Mouse (Mus musculus) midbrain, embryonic 11.5 days (tissue): ENCODE data around the gene Zp3. TPM values are rescaled to one million over a fixed set of nuclear protein-coding genes. Genes with fewer than 3 reads are reported as not detected.

Source experiments
- ATAC-seq: fragments of 200-750 bp; cut with Nextera tagmentation; 2 replicates; pipeline ENCODE4 v1.8.0; 2017; ENCODE audit warnings: moderate TSS enrichment, moderate library complexity; ENCODE audit not compliant: low FRiP score
- DNase-seq: peaks from one replicate; pipeline ENCODE4 v3.0.0; 2015; ENCODE audit warnings: low spot score; ENCODE audit errors: missing footprints
- H3K27ac ChIP-seq: fragments of 300-500 bp; sonication (generic); 2 replicates; pipeline ENCODE4 v1.5.1; 2014; ENCODE audit warnings: low read depth, low read length
- H3K27me3 ChIP-seq: fragments of 300-500 bp; sonication (generic); 2 replicates; pipeline ENCODE4 v1.6.1; 2014; ENCODE audit warnings: mild to moderate bottlenecking, low read length, moderate library complexity, mixed read lengths; ENCODE audit not compliant: control insufficient read depth, insufficient read depth
- H3K36me3 ChIP-seq: fragments of 300-500 bp; sonication (generic); 2 replicates; pipeline ENCODE4 v1.6.1; 2014; ENCODE audit warnings: mild to moderate bottlenecking, low read length, moderate library complexity, mixed read lengths; ENCODE audit not compliant: control insufficient read depth, insufficient read depth
- H3K4me1 ChIP-seq: fragments of 300-500 bp; sonication (generic); 2 replicates; pipeline ENCODE4 v1.6.1; 2014; ENCODE audit warnings: low read length; ENCODE audit not compliant: control insufficient read depth, insufficient read depth
- H3K4me2 ChIP-seq: fragments of 300-500 bp; sonication (generic); 2 replicates; pipeline ENCODE4 v1.6.1; 2014; ENCODE audit warnings: mild to moderate bottlenecking, moderate library complexity
- H3K4me3 ChIP-seq: fragments of 300-500 bp; sonication (generic); 2 replicates; pipeline ENCODE4 v1.5.1; 2014; ENCODE audit warnings: low read depth, low read length
- H3K9ac ChIP-seq: fragments of 300-500 bp; sonication (generic); 2 replicates; pipeline ENCODE4 v1.6.1; 2014; ENCODE audit warnings: low read length
- H3K9me3 ChIP-seq: fragments of 300-500 bp; sonication (generic); 2 replicates; pipeline ENCODE4 v1.6.1; 2016; ENCODE audit warnings: low read length; ENCODE audit not compliant: control insufficient read depth
- WGBS: fragments of 180-500 bp; shearing (Covaris S2); extraction: QIAGEN DNeasy Blood & Tissue Kit; methylation state at CpG from one replicate; pipeline ENCODE4 v1.1.7; 2014; 5-methylcytosine and 5-hydroxymethylcytosine counted together
- polyA plus RNA-seq: library from polyadenylated mRNA; unstranded; fragments of >200 nt; fragmentation: Nextera tagmentation; extraction: Ambion mirVana; gene quantifications from 2 replicates; pipeline ENCODE4 v1.2.1, GENCODE M21; 2014

Zp3 gene
- polyA plus RNA-seq, 1 experiment from 2014 or later, result not detected

DNA sequence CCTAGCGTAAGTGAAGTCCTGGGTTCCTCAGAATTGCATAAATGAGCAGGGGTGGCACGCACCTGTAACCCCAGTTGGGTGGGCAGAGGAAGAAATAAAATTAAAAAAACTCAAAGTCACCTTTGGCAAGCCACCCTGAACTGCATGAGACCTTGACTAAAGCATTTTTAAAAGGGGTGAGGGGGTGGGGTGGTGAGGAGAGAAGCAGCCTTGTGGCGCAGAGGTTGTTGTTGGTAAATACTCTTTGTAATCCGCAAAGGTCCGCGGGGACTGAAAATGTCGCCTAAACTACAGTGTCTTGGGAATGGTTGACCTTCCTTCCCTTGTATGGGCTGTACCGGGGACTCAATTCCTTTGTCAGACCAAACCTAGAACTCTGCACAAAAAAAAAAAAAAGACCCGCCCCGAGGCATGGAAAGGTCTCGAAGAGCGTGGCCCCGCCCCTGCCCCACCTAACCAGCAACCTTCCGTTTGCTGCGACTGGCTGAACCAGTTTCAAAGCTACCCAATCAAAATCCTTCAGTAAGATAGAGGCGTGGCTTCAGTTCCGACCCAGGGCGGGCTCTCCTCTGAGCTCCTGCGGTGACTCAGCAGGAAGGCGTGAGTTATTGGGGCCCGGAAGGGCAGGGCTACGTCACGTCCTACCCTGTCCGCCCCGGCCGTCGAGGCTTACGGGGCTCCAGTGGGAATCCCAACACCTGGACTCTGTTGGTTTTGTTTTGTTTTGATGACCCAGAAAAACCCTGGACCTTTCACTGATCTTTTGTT lies 22.5 kb upstream of the Zp3 start:
- Histone ChIP-seq H3K27ac (peak overlapping the region; percentile 63), H3K27me3 (no peaks in the 10 kb centered on the region), H3K9me3 (no peaks in the 10 kb centered on the region), H3K4me1 (peaks cover 8% of the 10 kb centered on the region), H3K9ac (no peak overlapping the region), H3K4me3 (peak overlapping the region; percentile 11), H3K4me2 (peak overlapping the region; percentile 27; the same call in 1 of the 2 replicates), H3K36me3 (no peaks in the 10 kb centered on the region)
- peak; percentile 97 for DNase-seq
- ATAC-seq, result peak; percentile 84
- WGBS, result 9% methylated on average over 28 of the region's 28 CpGs

DNA sequence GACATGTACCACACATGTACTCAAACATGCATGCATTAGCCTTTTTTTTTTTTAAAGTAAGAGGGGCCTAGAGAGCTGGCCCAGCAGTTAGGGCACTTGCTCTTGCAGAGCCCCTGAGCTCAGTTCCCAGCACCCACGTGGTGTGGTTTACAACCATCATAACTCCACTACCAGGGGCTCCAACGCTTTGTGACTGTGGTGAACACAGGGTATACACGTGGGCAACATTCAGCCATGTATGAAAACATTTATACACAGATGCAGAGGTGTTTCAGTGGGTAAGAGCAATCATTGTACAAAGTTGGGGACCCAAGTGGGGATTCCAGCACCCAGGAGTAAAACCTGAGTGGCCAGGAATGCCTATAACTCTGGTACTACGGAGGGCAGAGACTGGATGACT lies 21.5 kb upstream of the Zp3 start:
- no peaks in the 10 kb centered on the region for H3K36me3 ChIP-seq
- H3K27me3 ChIP-seq, result no peaks in the 10 kb centered on the region
- ATAC-seq (no peak), DNase-seq (peak; percentile 83)
- H3K27ac ChIP-seq, result no peak overlapping the region
- H3K4me3 ChIP-seq, result no peak overlapping the region
- H3K4me2 ChIP-seq, result no peak overlapping the region
- WGBS, result 91% methylated on average over 4 of the region's 4 CpGs
- no peak overlapping the region for H3K9ac ChIP-seq
- no peaks in the 10 kb centered on the region for H3K9me3 ChIP-seq
- H3K4me1 ChIP-seq, result peaks cover 11% of the 10 kb centered on the region

GRCm38 (mm10) chr5:135959911-135960310 lies 20.0 kb upstream of the Zp3 start:
- Histone ChIP-seq H3K36me3 (no peaks in the 10 kb centered on the region), H3K4me2 (no peak overlapping the region), H3K27me3 (no peaks in the 10 kb centered on the region), H3K27ac (no peak overlapping the region), H3K4me3 (no peak overlapping the region), H3K9me3 (no peaks in the 10 kb centered on the region), H3K4me1 (peaks cover 11% of the 10 kb centered on the region), H3K9ac (no peak overlapping the region)
- 96% methylated on average over 7 of the region's 7 CpGs for WGBS
- ATAC-seq (no peak), DNase-seq (no peak)

DNA sequence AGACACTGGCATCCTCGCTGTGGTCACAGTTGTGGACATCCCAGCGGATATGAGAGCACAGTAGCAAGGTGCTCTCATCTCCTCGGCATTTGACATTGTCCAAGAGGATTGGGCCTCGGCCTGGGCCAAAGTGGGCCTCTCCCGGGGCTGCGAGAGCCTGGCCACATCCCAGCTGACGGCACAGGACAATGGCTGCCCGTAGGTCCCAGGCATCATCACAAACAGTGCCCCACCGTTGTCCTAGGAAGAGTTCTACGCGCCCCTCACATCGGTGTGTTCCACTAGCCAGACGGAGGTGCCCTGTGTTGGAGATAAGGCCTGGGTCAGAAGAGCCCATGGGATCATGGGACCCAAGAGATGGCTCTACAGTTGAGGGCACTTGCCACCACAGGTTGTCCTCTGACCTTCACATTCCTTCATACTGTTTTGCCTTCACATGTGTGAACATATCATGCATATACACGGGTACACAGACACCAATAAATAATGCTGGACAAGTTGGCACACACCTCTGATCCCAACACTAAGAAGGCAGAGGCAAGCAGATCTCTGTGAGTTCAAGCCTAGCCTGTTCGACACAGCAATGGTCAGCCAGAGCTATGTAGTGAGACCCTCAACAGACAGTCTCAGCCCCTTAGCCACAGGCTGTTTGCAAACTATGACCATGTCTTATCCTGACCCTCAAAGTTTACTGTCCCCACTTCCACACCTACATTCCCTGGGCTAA lies 18.8 kb upstream of the Zp3 start:
- ATAC-seq (no peak), DNase-seq (no peak)
- peaks cover 5% of the 10 kb centered on the region; the same call in 1 of the 2 replicates for H3K27me3 ChIP-seq
- no peaks in the 10 kb centered on the region for H3K36me3 ChIP-seq
- H3K4me3 ChIP-seq, result no peak overlapping the region
- no peak overlapping the region for H3K9ac ChIP-seq
- H3K4me1 ChIP-seq, result peaks cover 15% of the 10 kb centered on the region
- WGBS, result 95% methylated on average over 15 of the region's 15 CpGs
- no peak overlapping the region; the same call in 1 of the 2 replicates for H3K27ac ChIP-seq
- H3K9me3 ChIP-seq, result no peaks in the 10 kb centered on the region
- H3K4me2 ChIP-seq, result peak overlapping the region; percentile 69

- Histone ChIP-seq H3K4me2 (peak overlapping the region; percentile 69), H3K36me3 (no peaks in the 10 kb centered on the region), H3K9me3 (no peaks in the 10 kb centered on the region), H3K27me3 (peaks cover 5% of the 10 kb centered on the region; the same call in 1 of the 2 replicates), H3K27ac (peak overlapping the region; percentile 69), H3K4me3 (peak overlapping the region; percentile 42), H3K4me1 (peaks cover 12% of the 10 kb centered on the region), H3K9ac (peak overlapping the region; percentile 74)
- WGBS, result 2% methylated on average over 11 of the region's 11 CpGs
- ATAC-seq, result no peak
- no peak for DNase-seq
Observed at GRCm38 (mm10) chr5:135962125-135962491, 17.8 kb upstream of the Zp3 start.

GRCm38 (mm10) chr5:135962492-135963279 lies 17.2 kb upstream of the Zp3 start:
- peaks cover 10% of the 10 kb centered on the region for H3K4me1 ChIP-seq
- H3K4me2 ChIP-seq, result peak overlapping the region; percentile 69
- H3K27ac ChIP-seq, result peak overlapping the region; percentile 69
- no peaks in the 10 kb centered on the region for H3K9me3 ChIP-seq
- DNase-seq (peak; percentile 99), ATAC-seq (peak; percentile 96)
- peak overlapping the region; percentile 42 for H3K4me3 ChIP-seq
- peaks cover 5% of the 10 kb centered on the region; the same call in 1 of the 2 replicates for H3K27me3 ChIP-seq
- H3K36me3 ChIP-seq, result no peaks in the 10 kb centered on the region
- peak overlapping the region; percentile 74 for H3K9ac ChIP-seq
- WGBS, result 1% methylated on average over 55 of the region's 64 CpGs

DNA sequence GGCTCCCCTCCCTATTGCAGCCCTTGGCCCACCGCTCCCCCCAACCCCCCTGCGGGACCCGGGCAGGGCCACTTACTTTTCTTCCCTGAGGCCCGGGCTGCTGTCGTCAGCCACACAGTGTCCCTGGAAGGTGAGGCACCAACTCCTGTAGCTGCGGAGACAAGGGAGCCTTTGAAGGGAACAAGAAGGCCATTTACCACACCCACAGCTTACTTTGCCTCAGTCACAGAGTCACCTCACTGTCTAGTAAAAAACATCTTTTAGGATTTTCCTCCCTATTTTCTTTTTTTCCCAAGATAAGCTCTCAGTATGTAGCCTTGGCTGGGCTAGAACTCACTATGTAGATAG lies 16.6 kb upstream of the Zp3 start:
- Histone ChIP-seq H3K4me1 (peaks cover 10% of the 10 kb centered on the region), H3K9me3 (no peaks in the 10 kb centered on the region), H3K4me2 (peak overlapping the region; percentile 69), H3K36me3 (no peaks in the 10 kb centered on the region), H3K27me3 (peaks cover 5% of the 10 kb centered on the region; the same call in 1 of the 2 replicates), H3K4me3 (peak overlapping the region; percentile 42), H3K9ac (peak overlapping the region; percentile 74), H3K27ac (peak overlapping the region; percentile 69)
- WGBS, result 4% methylated on average over 6 of the region's 6 CpGs
- ATAC-seq, result no peak
- peak; percentile 87 for DNase-seq

DNA sequence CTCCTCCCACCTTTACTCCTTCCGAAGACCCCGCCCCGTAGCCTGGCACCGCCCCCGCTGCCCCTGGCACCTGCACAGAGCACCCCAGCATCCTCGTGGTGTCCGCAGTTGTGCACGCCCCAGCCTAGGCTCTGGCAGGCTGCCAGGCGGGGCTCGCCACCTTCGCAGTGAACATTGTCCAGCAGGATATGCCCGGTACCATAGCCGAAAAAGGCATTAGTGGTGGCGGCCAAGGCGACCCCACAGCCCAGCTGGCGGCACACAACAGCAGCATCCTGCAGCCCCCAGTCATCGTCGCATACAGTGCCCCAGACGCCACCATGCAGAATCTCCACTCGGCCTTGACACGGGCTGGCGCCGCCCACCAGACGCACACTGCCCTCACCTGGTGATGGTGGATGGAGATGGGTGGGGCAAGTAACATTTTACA lies 14.4 kb upstream of the Zp3 start:
- Histone ChIP-seq H3K4me3 (no peak overlapping the region), H3K27ac (no peak overlapping the region), H3K9ac (0 out of 2 replicates have a peak overlapping the region, but pooled peaks have one; percentile 16), H3K27me3 (peaks cover 5% of the 10 kb centered on the region; the same call in 1 of the 2 replicates), H3K9me3 (no peaks in the 10 kb centered on the region), H3K4me2 (no peak overlapping the region), H3K4me1 (peaks cover 10% of the 10 kb centered on the region), H3K36me3 (no peaks in the 10 kb centered on the region)
- DNase-seq (no peak), ATAC-seq (no peak)
- WGBS, result 13% methylated on average over 24 of the region's 24 CpGs
